Mouse (Mus musculus): ENCODE results near the gene Zfand6. TPM values are rescaled to one million over a fixed set of nuclear protein-coding genes. Genes with fewer than 3 reads are reported as not detected.

Zfand6 gene
- polyA plus RNA-seq, 1 experiment: 140 TPM

DNA sequence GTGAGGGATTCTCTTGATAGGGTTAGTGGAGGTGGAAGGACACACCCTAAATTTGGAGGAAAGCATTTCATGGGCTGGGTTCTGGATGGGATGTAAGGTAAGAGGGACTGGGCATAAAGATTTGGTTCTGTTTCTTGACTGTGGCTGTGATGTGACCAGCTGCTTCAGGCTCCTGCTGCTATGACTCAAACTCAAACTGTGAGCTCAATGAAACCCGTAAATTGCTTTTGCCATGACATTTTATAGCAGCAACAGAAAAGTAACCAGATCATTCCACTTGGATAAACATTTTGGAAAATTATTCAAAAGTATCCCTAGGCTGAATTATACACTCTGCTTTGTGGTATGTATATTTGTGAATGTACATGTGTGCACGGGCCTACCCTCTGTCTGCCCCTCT lies 99.1 kb downstream of the Zfand6 start:
- H3K4me1 ChIP-seq (ENCODE audit: control insufficient read depth, insufficient read depth, insufficient read length, low read length): no peaks in the 10 kb centered on the region
- H3K4me3 ChIP-seq (ENCODE audit: insufficient read depth, low read depth, low read length): no peak overlapping the region
- no peak overlapping the region for H3K27ac ChIP-seq (replicated peaks; ENCODE audit: low read depth, low read length)

DNA sequence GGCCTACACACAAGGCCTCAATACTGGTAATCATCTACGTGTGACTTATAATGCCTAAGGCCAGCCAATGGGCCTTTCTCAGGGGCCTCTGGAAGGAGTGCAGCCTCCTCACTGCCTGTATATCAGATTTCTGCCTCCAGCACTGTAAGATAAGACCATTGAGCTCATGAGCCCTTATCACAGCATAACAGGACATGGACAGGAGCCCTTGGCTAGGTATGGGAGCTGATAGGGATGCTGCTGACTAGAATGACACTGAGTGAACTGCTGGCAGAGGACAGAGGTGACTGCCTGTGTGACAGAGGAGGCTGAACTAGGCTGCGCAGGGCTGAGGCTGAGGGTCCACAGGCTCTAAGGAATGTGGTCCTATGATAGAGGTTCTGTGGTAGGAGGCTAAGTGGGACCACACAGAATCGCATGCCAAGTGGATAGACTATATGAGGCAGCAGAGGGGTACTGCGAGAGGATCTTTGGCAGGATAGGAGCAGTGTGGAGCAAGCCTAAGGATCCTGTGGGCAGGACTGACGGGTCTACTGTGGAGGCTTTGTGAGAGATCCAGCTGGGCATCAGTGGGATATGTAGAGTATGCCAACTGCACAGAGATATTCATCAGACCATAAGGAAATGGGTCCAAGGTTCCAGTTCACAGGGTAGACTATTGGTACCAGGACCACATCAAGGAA lies 102.5 kb downstream of the Zfand6 start:
- H3K27ac ChIP-seq (replicated peaks; ENCODE audit: low read depth, low read length): no peak overlapping the region
- H3K4me1 ChIP-seq (ENCODE audit: control insufficient read depth, insufficient read depth, insufficient read length, low read length): no peaks in the 10 kb centered on the region
- no peak overlapping the region for H3K4me3 ChIP-seq (ENCODE audit: insufficient read depth, low read depth, low read length)

DNA sequence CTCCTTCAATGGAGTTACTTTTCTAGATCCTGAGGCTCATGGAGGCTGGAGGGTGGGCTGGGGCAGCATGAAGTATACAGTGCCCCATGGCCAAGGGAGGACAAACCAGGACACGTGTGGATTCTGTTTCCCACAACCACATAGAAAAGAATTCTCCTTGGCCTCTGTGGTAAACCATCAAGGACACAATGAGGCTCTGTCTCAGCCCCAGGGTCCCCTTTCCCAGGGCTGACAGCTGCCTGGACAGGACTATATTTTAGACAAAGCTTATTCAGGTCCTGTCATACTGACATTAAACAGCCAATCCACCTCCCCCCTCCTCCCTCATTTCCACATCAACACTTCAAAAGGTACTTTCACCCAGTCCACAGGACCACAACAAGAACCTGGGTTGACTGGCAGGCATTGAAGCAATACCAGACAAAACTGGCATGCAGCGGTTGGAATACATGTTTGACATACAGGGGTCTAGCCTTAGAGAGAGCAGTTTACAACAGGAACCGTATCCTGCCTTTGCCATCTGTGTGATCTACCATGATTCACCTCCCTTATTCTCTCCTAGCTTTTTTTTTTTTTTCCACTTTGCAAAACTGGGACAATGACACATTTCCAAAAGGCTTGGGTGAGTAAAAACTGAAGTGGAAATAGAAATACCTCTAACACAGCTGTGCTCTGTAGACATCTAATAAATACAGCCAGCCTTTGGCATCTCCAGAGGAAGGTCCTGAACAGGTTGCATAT lies 103.2 kb downstream of the Zfand6 start:
- H3K27ac ChIP-seq (replicated peaks; ENCODE audit: low read depth, low read length): no peak overlapping the region
- H3K4me3 ChIP-seq (ENCODE audit: insufficient read depth, low read depth, low read length): no peak overlapping the region
- no peaks in the 10 kb centered on the region for H3K4me1 ChIP-seq (ENCODE audit: control insufficient read depth, insufficient read depth, insufficient read length, low read length)

DNA sequence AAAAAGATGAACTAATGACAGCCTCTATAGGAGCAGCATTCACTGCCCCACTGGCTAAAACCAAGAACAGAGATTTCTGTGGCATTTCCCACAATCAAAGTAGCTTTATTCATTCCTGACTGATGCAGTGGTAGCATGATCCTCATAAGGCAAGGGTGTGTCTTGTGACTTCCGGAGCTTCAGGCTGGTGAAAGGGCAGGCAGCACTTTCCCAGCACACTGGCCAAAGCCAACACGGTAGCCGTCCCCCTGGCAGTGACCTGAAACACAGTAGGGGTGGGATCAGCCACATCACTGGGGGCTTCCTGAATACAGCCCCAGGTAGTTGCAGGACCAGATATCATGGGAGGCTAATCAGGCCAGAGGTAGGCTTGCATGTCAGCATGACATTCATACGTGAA lies 104.7 kb downstream of the Zfand6 start:
- no peak overlapping the region for H3K27ac ChIP-seq (replicated peaks; ENCODE audit: low read depth, low read length)
- H3K4me1 ChIP-seq (ENCODE audit: control insufficient read depth, insufficient read depth, insufficient read length, low read length): no peaks in the 10 kb centered on the region
- no peak overlapping the region for H3K4me3 ChIP-seq (ENCODE audit: insufficient read depth, low read depth, low read length)

DNA sequence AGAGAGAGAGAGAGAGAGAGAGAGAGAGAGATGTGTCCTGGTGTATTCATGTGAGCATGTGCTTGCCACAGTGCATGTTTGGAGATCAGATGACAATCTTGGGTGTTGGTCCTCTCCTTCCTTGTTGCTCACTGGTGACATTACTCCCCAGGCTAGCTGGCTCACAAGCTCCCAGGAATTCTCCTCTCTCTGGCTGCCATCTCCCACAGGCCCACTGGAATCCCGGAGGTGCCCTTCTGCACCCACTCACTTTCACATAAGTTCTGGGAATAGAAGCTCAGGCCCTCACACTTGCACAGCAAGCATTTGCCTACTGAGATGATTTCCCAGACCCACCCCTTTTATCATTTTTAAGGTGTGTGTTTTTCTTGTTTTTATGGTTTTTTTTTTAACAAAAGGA lies 110.0 kb downstream of the Zfand6 start:
- H3K4me1 ChIP-seq (ENCODE audit: control insufficient read depth, insufficient read depth, insufficient read length, low read length): no peaks in the 10 kb centered on the region
- H3K27ac ChIP-seq (replicated peaks; ENCODE audit: low read depth, low read length): no peak overlapping the region
- no peak overlapping the region for H3K4me3 ChIP-seq (ENCODE audit: insufficient read depth, low read depth, low read length)

DNA sequence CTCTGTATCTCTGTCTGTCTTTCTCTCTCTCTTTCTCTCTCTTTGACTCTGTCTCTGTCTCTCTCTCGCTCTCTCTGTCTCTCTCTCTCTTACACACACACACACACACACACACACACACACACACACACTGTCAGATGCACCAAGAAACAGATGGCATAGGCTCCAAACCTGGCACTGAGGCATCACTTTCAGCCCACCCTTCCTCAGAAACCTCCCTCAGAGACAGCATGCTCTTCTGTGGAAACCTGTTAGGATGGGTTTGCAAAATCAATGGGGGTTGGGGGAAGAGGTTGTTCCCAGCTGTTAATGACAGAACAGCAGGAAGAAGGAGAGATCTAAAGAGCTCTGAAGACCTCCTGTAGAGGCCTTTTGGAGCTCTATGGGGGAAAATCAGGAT lies 110.9 kb downstream of the Zfand6 start:
- no peak overlapping the region for H3K4me3 ChIP-seq (ENCODE audit: insufficient read depth, low read depth, low read length)
- no peak overlapping the region for H3K27ac ChIP-seq (replicated peaks; ENCODE audit: low read depth, low read length)
- no peaks in the 10 kb centered on the region for H3K4me1 ChIP-seq (ENCODE audit: control insufficient read depth, insufficient read depth, insufficient read length, low read length)

DNA sequence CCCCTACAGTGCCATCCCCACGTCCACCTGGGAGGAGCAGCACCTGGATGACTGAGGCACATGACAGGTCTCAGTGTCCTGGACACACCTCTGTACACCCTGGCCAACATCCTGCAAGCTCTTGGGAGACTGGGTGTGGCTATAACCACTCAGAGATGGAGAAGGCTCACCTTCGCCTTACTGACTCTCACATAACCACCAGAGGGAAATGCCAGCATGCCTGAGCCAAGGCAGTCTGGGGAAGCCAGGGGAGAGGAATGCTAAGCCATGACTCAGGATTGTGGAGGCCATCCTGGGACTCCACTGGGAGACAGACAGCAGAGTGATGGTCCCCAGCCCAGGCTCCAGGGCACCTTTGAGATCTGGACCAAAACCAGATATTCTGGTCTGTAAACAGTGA lies 112.7 kb downstream of the Zfand6 start:
- H3K4me3 ChIP-seq (ENCODE audit: insufficient read depth, low read depth, low read length): no peak overlapping the region
- no peak overlapping the region for H3K27ac ChIP-seq (replicated peaks; ENCODE audit: low read depth, low read length)
- no peaks in the 10 kb centered on the region for H3K4me1 ChIP-seq (ENCODE audit: control insufficient read depth, insufficient read depth, insufficient read length, low read length)

DNA sequence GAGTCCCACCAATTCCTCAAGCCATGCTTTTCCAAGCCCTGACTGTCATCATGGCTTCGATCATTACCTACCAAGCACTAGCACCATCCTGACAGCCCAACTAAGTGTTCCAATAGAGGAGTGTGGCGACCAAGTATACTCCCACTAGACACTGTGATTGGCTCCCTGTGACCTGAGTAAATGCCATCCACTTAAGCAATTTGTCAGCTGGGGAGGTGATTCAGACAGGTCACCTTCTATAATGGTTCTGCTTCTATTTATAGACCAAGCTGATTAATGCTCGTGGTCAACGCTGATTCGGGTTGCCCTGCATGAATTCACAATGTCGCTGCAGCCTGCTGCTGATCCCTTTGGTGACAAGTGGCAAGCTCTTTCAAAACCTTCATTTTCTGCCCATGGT lies 123.6 kb downstream of the Zfand6 start:
- Histone ChIP-seq H3K27ac (replicated peaks; ENCODE audit: low read depth, low read length) (no peak overlapping the region), H3K4me1 (ENCODE audit: control insufficient read depth, insufficient read depth, insufficient read length, low read length) (no peaks in the 10 kb centered on the region), H3K4me3 (ENCODE audit: insufficient read depth, low read depth, low read length) (no peak overlapping the region)

DNA sequence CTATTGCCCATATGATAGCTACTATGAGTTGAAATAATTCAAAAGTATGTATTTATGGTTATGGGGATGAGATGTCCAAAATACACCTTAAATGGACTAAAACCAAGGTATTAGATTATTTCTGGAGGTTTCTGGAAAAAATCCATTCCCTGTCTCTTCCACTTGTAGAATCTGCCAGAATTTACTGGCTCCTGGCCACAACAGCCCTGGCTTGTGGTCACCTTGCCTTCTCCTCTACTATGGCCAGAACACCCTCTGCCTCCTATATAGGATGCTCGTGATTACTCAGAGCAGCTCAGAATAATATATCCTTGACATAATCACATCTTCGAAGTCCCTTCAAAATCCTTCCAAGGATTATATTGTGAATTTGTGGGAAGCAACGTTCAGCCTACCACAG lies 125.5 kb downstream of the Zfand6 start:
- Histone ChIP-seq H3K27ac (replicated peaks; ENCODE audit: low read depth, low read length) (no peak overlapping the region), H3K4me1 (ENCODE audit: control insufficient read depth, insufficient read depth, insufficient read length, low read length) (no peaks in the 10 kb centered on the region), H3K4me3 (ENCODE audit: insufficient read depth, low read depth, low read length) (no peak overlapping the region)

Other genes with a start within 250 kb of the Zfand6 start
- gene Gm2115, start 161.0 kb downstream of the Zfand6 start, polyA plus RNA-seq (2012; ENCODE audit: insufficient read depth, insufficient read length, missing spikeins): 0.16 and 0.21 TPM in 2 replicates
- 42.2 and 64.7 TPM in 2 replicates for gene Fah, start 83.2 kb downstream of the Zfand6 start, polyA plus RNA-seq (2012; ENCODE audit: insufficient read depth, insufficient read length, missing spikeins)
- not detected in 2 replicates for gene Olfr291, start 163.6 kb upstream of the Zfand6 start, polyA plus RNA-seq (2012; ENCODE audit: insufficient read depth, insufficient read length, missing spikeins)

Data from brown adipose tissue, adult 24 weeks (tissue).